17 mouse cellular contexts compared by ENCODE assay signal in the genomic region with DNA sequence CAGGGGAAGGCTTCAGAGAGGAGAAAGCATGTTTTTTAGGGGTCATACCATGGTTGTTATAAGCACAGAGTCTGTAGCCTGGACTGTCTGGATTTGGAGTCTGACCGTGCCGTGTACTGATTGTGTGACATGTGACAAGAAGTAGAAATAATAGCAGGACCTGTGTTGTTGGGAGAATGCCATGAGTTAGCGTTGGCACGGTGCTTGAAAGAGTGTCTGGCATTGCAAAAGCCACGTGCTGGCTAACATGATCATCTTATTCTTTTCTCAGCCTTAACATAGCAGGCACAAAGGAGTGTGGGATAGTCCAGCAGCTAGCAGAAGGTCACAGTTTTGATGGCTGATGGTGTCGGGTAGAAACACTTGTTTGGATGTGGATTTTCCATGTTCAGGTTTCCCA. TPM values are rescaled to one million over a fixed set of nuclear protein-coding genes. Genes with fewer than 3 reads are reported as not detected.
A peak's percentile ranks its signal among the peaks of the same experiment; 100 is the strongest.
DNase-seq lines count a peak whose midpoint lies in the region; ATAC-seq lines count a peak whose summit lies in the region.
"Had no signal": no experiment of that assay in that cellular context is flagged by ENCODE, and none has a peak within 500 bp of the region (broad histone marks: within the 10 kb centered on the region; RNA-seq: fewer than 3 reads in every experiment).

No protein-coding gene starts in this region.

- H3K4me1 ChIP-seq in heart, embryonic 12.5 days (replicated peaks) = peaks cover 59% of the 10 kb centered on the region
- peaks cover 7% of the 10 kb centered on the region for H3K4me1 ChIP-seq in hindbrain, embryonic 14.5 days (replicated peaks; ENCODE audit: control insufficient read depth, insufficient read depth, low read length)

- no peak overlapping the region for H3K9ac ChIP-seq in heart, embryonic 12.5 days
- no peak overlapping the region for H3K9ac ChIP-seq in hindbrain, embryonic 14.5 days
- H3K9ac ChIP-seq: forebrain, embryonic 12.5 days; lung, embryonic 14.5 days; midbrain, embryonic 13.5 days; neural tube, embryonic 15.5 days had no signal

- H3K27me3 ChIP-seq in heart, embryonic 12.5 days (replicated peaks) = peaks cover 32% of the 10 kb centered on the region; the same call in 1 of the 2 replicates
- no peaks in the 10 kb centered on the region for H3K27me3 ChIP-seq in hindbrain, embryonic 14.5 days (ENCODE audit: control insufficient read depth, insufficient read depth, low read length)
- H3K27me3 ChIP-seq: forebrain, embryonic 12.5 days; midbrain, embryonic 13.5 days; neural tube, embryonic 15.5 days had no signal

- no peak overlapping the region for H3K27ac ChIP-seq in heart, embryonic 12.5 days (ENCODE audit: poor library complexity, severe bottlenecking)
- no peak overlapping the region for H3K27ac ChIP-seq in hindbrain, embryonic 14.5 days
- H3K27ac ChIP-seq: forebrain, embryonic 12.5 days; midbrain, embryonic 13.5 days; neural tube, embryonic 15.5 days had no signal

- no peak overlapping the region for H3K4me3 ChIP-seq in heart, embryonic 12.5 days
- H3K4me3 ChIP-seq in hindbrain, embryonic 14.5 days (replicated peaks; ENCODE audit: low read length) = no peak overlapping the region
- H3K4me3 ChIP-seq: forebrain, embryonic 12.5 days; midbrain, embryonic 13.5 days; myocyte; neural tube, embryonic 15.5 days had no signal

- DNase-seq in adrenal gland, postnatal 10 days = peak; percentile 24
- no peak for DNase-seq in adrenal gland, adult 8-10 months
- peak; percentile 76 to 84 for DNase-seq in heart, adult 18-20 months
- peak; percentile 58 for DNase-seq in lung, postnatal 36 days
- DNase-seq in lung, postnatal 25 days (ENCODE audit: low spot score) = no peak
- no peak for DNase-seq in hindbrain, embryonic 14.5 days (ENCODE audit: low spot score)
- no peak for DNase-seq in gastrocnemius, postnatal 36 days
- DNase-seq: cerebellum, adult 8-10 months; lung, embryonic 14.5 days; right cerebral cortex, postnatal 25 days; thymus, postnatal 36 days had no signal

- no peak for ATAC-seq in heart, embryonic 12.5 days (ENCODE audit: insufficient number of reproducible peaks, low FRiP score)
- ATAC-seq in hindbrain, embryonic 14.5 days (ENCODE audit: low FRiP score) = no peak
- ATAC-seq: inflammation-experienced regulatory T-cells, adult 6 months; midbrain, embryonic 13.5 days had no signal

- H3K36me3 ChIP-seq in heart, embryonic 12.5 days = no peaks in the 10 kb centered on the region
- H3K36me3 ChIP-seq in hindbrain, embryonic 14.5 days (replicated peaks; ENCODE audit: control insufficient read depth, insufficient read depth) = no peaks in the 10 kb centered on the region
- H3K36me3 ChIP-seq: forebrain, embryonic 12.5 days; midbrain, embryonic 13.5 days; neural tube, embryonic 15.5 days had no signal

- intact Hi-C loops in gastrocnemius, postnatal 36 days (cut with DNase I) = no loop called here

- no peaks in the 10 kb centered on the region for H3K9me3 ChIP-seq in heart, embryonic 12.5 days (replicated peaks)
- H3K9me3 ChIP-seq in hindbrain, embryonic 14.5 days (ENCODE audit: control insufficient read depth, low read length) = no peaks in the 10 kb centered on the region
- H3K9me3 ChIP-seq: forebrain, embryonic 12.5 days; midbrain, embryonic 13.5 days; neural tube, embryonic 15.5 days had no signal

- no peak overlapping the region for H3K4me2 ChIP-seq in heart, embryonic 12.5 days
- no peak overlapping the region for H3K4me2 ChIP-seq in hindbrain, embryonic 14.5 days (replicated peaks)
- H3K4me2 ChIP-seq: forebrain, embryonic 12.5 days; lung, embryonic 14.5 days; midbrain, embryonic 13.5 days; neural tube, embryonic 15.5 days had no signal

- 76% methylated on average over 6 of the region's 6 CpGs for WGBS in heart, embryonic 12.5 days
- 80% methylated on average over 6 of the region's 6 CpGs for WGBS in hindbrain, embryonic 14.5 days

RNA-seq across cellular contexts. Expression of a gene that starts 58.1 kb away (rescaled TPM):
- total RNA-seq in adrenal gland, postnatal 10 days (2021) = 10 to 100 TPM; 26.9 to 37.3 TPM
- total RNA-seq in adrenal gland, adult 8-10 months (2022) = 10 to 100 TPM; 21.2 to 41.8 (median 31.3) TPM
- total RNA-seq in heart, adult 18-20 months (2021) = 10 to 100 TPM; 21.6 to 26.0 TPM
- polyA plus RNA-seq in heart, embryonic 12.5 days (2016; fragmentation: Nextera tagmentation; extraction: Ambion mirVana) = 22.3 and 24.9 TPM in 2 replicates
- 48.1 and 49.8 TPM in 2 replicates for polyA plus RNA-seq in hindbrain, embryonic 14.5 days (2014; fragmentation: Nextera tagmentation; extraction: Ambion mirVana)
- total RNA-seq in gastrocnemius, postnatal 36 days (2021) = 1 to 10 TPM; 5.3 to 5.4 TPM

Comparison
In these comparisons a context has a peak if more than half of its experiments do, and no peak if none do; other contexts are left out.
1. DNase-seq: peak in adrenal gland, postnatal 10 days (single experiment), heart, adult 18-20 months (2 of 2) and lung, postnatal 36 days (single experiment); none in adrenal gland, adult 8-10 months (single experiment), lung, postnatal 25 days (single experiment), hindbrain, embryonic 14.5 days (single experiment) and gastrocnemius, postnatal 36 days (0 of 2).